In the genomic region with DNA sequence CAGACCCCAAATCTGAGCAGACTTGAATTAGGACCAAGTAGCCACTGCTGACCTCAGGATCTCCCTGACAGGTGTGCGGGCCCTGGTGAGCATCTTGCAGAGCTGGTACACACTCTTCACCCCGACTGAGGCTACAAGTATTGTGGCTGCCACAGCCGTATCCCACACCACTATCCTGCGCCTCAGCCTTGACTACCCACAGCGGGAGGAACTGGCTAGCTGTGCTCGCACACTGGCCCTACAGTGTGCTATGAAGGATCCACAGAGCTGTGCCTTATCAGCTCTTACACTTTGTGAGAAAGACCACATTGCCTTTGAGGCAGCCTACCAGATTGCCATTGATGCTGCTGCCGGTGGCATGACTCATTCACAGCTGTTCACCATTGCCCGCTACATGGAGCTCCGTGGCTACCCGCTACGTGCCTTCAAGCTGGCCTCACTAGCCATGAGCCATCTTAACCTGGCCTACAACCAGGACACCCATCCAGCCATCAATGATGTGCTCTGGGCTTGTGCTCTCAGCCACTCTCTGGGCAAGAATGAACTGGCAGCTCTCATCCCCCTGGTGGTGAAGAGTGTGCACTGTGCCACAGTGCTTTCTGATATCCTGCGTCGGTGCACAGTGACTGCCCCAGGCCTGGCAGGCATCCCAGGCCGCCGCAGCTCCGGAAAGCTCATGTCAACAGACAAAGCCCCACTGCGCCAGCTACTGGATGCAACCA, we compare ENCODE assay signal across 8 mouse cellular contexts. TPM values are rescaled to one million over a fixed set of nuclear protein-coding genes. Genes with fewer than 3 reads are reported as not detected.
DNase-seq lines count a peak whose midpoint lies in the region; ATAC-seq and TF ChIP-seq lines count a peak whose summit lies in the region.

No protein-coding gene starts in this region.

- ATAC-seq in forebrain, embryonic 14.5 days = peak; percentile 89
- peak; percentile 61 for ATAC-seq in hindbrain, embryonic 13.5 days (ENCODE audit: low FRiP score)

- peaks cover 4 to 14% of the 10 kb centered on the region in 2 experiments; a peak in 2 of 4 replicates for H3K4me1 ChIP-seq in ES-E14 (ENCODE audit: control insufficient read depth in 2 of 2, insufficient read depth in 2 of 2, low read length in 2 of 2, poor library complexity in 1 of 2)
- no peaks in the 10 kb centered on the region for H3K4me1 ChIP-seq in forebrain, embryonic 14.5 days (ENCODE audit: control insufficient read depth, insufficient read depth, low read length)
- H3K4me1 ChIP-seq in hindbrain, embryonic 13.5 days (replicated peaks) = no peaks in the 10 kb centered on the region

- in situ Hi-C loops in ES-E14 (cut with MboI; ENCODE audit: low sequenced_read_pairs in 2 of 2, unreplicated experiment in 2 of 2) = no loop called here

- no peak overlapping the region for H3K27ac ChIP-seq in ES-E14 (ENCODE audit: insufficient read depth, low read depth, low read length, poor library complexity, severe bottlenecking)
- H3K27ac ChIP-seq in forebrain, embryonic 14.5 days (ENCODE audit: low read depth, low read length) = 0 out of 2 replicates have a peak overlapping the region, but pooled peaks have one; percentile 5
- H3K27ac ChIP-seq in hindbrain, embryonic 13.5 days = 0 out of 2 replicates have a peak overlapping the region, but pooled peaks have one; percentile 32

- H3K4me2 ChIP-seq in forebrain, embryonic 14.5 days (ENCODE audit: low read length) = no peak overlapping the region
- no peak overlapping the region for H3K4me2 ChIP-seq in hindbrain, embryonic 13.5 days

- 61% methylated on average over 17 of the region's 17 CpGs for WGBS in forebrain, embryonic 14.5 days
- WGBS in hindbrain, embryonic 13.5 days = 66% methylated on average over 17 of the region's 17 CpGs

- peak; percentile 77 for DNase-seq in ES-E14 (ENCODE audit: low read depth, low spot score)
- DNase-seq in cerebellum, adult 11 months = peak; percentile 73
- peak; percentile 89 for DNase-seq in forebrain, embryonic 14.5 days (ENCODE audit: low spot score)
- peak; percentile 75 to 80 for DNase-seq in layer of hippocampus, postnatal 10 days (ENCODE audit: low spot score in 2 of 2)
- peak; percentile 80 for DNase-seq in lung, postnatal 14 days
- DNase-seq in ovary, postnatal 36 days (ENCODE audit: low spot score) = peak; percentile 77
- DNase-seq in thymus, postnatal 36 days = peak; percentile 65 to 76

- H3K27me3 ChIP-seq in forebrain, embryonic 14.5 days (replicated peaks; ENCODE audit: control insufficient read depth, insufficient read depth, low read length) = no peaks in the 10 kb centered on the region
- no peaks in the 10 kb centered on the region for H3K27me3 ChIP-seq in hindbrain, embryonic 13.5 days

- peaks cover 3% of the 10 kb centered on the region; the same call in 1 of the 2 replicates for H3K36me3 ChIP-seq in ES-E14 (ENCODE audit: control insufficient read depth, insufficient read depth, low read length, poor library complexity, severe bottlenecking)
- H3K36me3 ChIP-seq in forebrain, embryonic 14.5 days (ENCODE audit: control insufficient read depth, insufficient read depth, low read length) = peaks cover 69% of the 10 kb centered on the region
- peaks cover 60% of the 10 kb centered on the region for H3K36me3 ChIP-seq in hindbrain, embryonic 13.5 days

- H3K9ac ChIP-seq in ES-E14 (ENCODE audit: insufficient read depth, low read depth, low read length, poor library complexity, severe bottlenecking) = no peak overlapping the region
- no peak overlapping the region for H3K9ac ChIP-seq in forebrain, embryonic 14.5 days (ENCODE audit: low read length)
- no peak overlapping the region for H3K9ac ChIP-seq in hindbrain, embryonic 13.5 days

- no peaks in the 10 kb centered on the region for H3K9me3 ChIP-seq in ES-E14 (ENCODE audit: control insufficient read depth, insufficient read depth, low read depth, low read length)
- H3K9me3 ChIP-seq in forebrain, embryonic 14.5 days (replicated peaks; ENCODE audit: control insufficient read depth, low read length) = no peaks in the 10 kb centered on the region
- no peaks in the 10 kb centered on the region for H3K9me3 ChIP-seq in hindbrain, embryonic 13.5 days

- peak overlapping the region in 1 of 2 experiments; percentile 2; a peak in 1 of 4 replicates for H3K4me3 ChIP-seq in ES-E14 (ENCODE audit: insufficient read depth in 1 of 2, low read depth in 1 of 2, low read length in 2 of 2, poor library complexity in 1 of 2, severe bottlenecking in 1 of 2)
- no peak overlapping the region for H3K4me3 ChIP-seq in forebrain, embryonic 14.5 days (ENCODE audit: low read depth, low read length)
- no peak overlapping the region for H3K4me3 ChIP-seq in hindbrain, embryonic 13.5 days

TF ChIP-seq in ES-E14, 5 proteins besides CTCF, POLR2A, EP300 and RAD21:
- no peak for TF ChIP-seq CHD2 (IDR thresholded peaks at IDR 0.05; ENCODE audit: low read depth, low read length)
- TF ChIP-seq ZC3H11A (IDR thresholded peaks at IDR 0.05; ENCODE audit: borderline replicate concordance, low read depth, low read length) = peak; percentile 64; the same call in 1 of the 2 replicates

RNA-seq across cellular contexts. Expression of a gene that starts 7.7 kb away (rescaled TPM):
- 65.8 and 82.5 TPM in 2 replicates for total RNA-seq in ES-E14 (2012; rRNA removed)
- polyA plus RNA-seq in forebrain, embryonic 14.5 days (2014; fragmentation: Nextera tagmentation; extraction: Ambion mirVana) = 66.1 and 70.3 TPM in 2 replicates
- 69.7 and 70.2 TPM in 2 replicates for polyA plus RNA-seq in hindbrain, embryonic 13.5 days (2015; fragmentation: Nextera tagmentation; extraction: Ambion mirVana)
- total RNA-seq in layer of hippocampus, postnatal 10 days (2021) = 10 to 100 TPM; 42.4 to 45.4 TPM

RNA-seq across cellular contexts. Expression of a gene that starts 8.6 kb away (rescaled TPM):
- total RNA-seq in ES-E14 (2012; rRNA removed) = 14.8 and 21.8 TPM in 2 replicates
- polyA plus RNA-seq in forebrain, embryonic 14.5 days (2014; fragmentation: Nextera tagmentation; extraction: Ambion mirVana) = 13.1 and 15.3 TPM in 2 replicates
- 19.5 and 21.5 TPM in 2 replicates for polyA plus RNA-seq in hindbrain, embryonic 13.5 days (2015; fragmentation: Nextera tagmentation; extraction: Ambion mirVana)
- total RNA-seq in layer of hippocampus, postnatal 10 days (2021) = 10 to 100 TPM; 44.3 to 52.2 TPM

RNA-seq across cellular contexts. Expression of a gene that starts 32.6 kb away (rescaled TPM):
- total RNA-seq in ES-E14 (2012; rRNA removed) = 43.7 and 55.1 TPM in 2 replicates
- polyA plus RNA-seq in forebrain, embryonic 14.5 days (2014; fragmentation: Nextera tagmentation; extraction: Ambion mirVana) = 47.5 and 51.4 TPM in 2 replicates
- 46.3 and 47.4 TPM in 2 replicates for polyA plus RNA-seq in hindbrain, embryonic 13.5 days (2015; fragmentation: Nextera tagmentation; extraction: Ambion mirVana)
- total RNA-seq in layer of hippocampus, postnatal 10 days (2021) = 10 to 100 TPM; 26.1 to 27.0 TPM
